Mouse (Mus musculus): Measurements from ENCODE around the gene Polrmt.
"Not testable (repeated sequence)": the region's sequence is repeated elsewhere in the genome, so short reads cannot be mapped to it uniquely, and the experiment has no call there.

Polrmt gene

GRCm38 (mm10) chr10:79709307-79709706, 37.1 kb downstream of the Polrmt start:
- no peak for DNase-seq (ENCODE audit: low spot score in 2 of 2)

GRCm38 (mm10) chr10:79708668-79709067, 37.7 kb downstream of the Polrmt start:
- DNase-seq (ENCODE audit: low spot score in 2 of 2) = no peak

GRCm38 (mm10) chr10:79707759-79708158, 38.6 kb downstream of the Polrmt start:
- DNase-seq (ENCODE audit: low spot score in 2 of 2) = no peak

GRCm38 (mm10) chr10:79707162-79707561, 39.2 kb downstream of the Polrmt start:
- no peak for DNase-seq (ENCODE audit: low spot score in 2 of 2)

GRCm38 (mm10) chr10:79706406-79707094, 39.8 kb downstream of the Polrmt start:
- no peak for DNase-seq (ENCODE audit: low spot score in 2 of 2)

GRCm38 (mm10) chr10:79705951-79706350, 40.4 kb downstream of the Polrmt start:
- no peak for DNase-seq (ENCODE audit: low spot score in 2 of 2)

GRCm38 (mm10) chr10:79704970-79705360, 41.4 kb downstream of the Polrmt start:
- DNase-seq (ENCODE audit: low spot score in 2 of 2) = no peak

- peak; percentile 98 to 99 for DNase-seq (ENCODE audit: low spot score in 2 of 2)
Measured at GRCm38 (mm10) chr10:79704065-79704969, 42.1 kb downstream of the Polrmt start, which contains the start of gene Bsg. Gene Bsg (plus strand): TSS chr10:79704491.

GRCm38 (mm10) chr10:79703541-79703940, 42.8 kb downstream of the Polrmt start:
- DNase-seq (ENCODE audit: low spot score in 2 of 2) = no peak

- DNase-seq (ENCODE audit: low spot score in 2 of 2) = not testable (repeated sequence)
Measured at GRCm38 (mm10) chr10:79702970-79703369, 43.4 kb downstream of the Polrmt start.

GRCm38 (mm10) chr10:79701443-79702129, 44.8 kb downstream of the Polrmt start:
- DNase-seq (ENCODE audit: low spot score in 2 of 2) = no peak

- no peak for DNase-seq (ENCODE audit: low spot score in 2 of 2)
Measured at GRCm38 (mm10) chr10:79700676-79701075, 45.7 kb downstream of the Polrmt start.

GRCm38 (mm10) chr10:79698459-79698858, 47.9 kb downstream of the Polrmt start:
- no peak for DNase-seq (ENCODE audit: low spot score in 2 of 2)

GRCm38 (mm10) chr10:79697916-79698315, 48.5 kb downstream of the Polrmt start:
- DNase-seq (ENCODE audit: low spot score in 2 of 2) = no peak

- DNase-seq (ENCODE audit: low spot score in 2 of 2) = no peak
Measured at GRCm38 (mm10) chr10:79696129-79696651, 50.2 kb downstream of the Polrmt start.

GRCm38 (mm10) chr10:79695231-79696128, 50.9 kb downstream of the Polrmt start:
- peak; percentile 63 to 77 for DNase-seq (ENCODE audit: low spot score in 2 of 2)

GRCm38 (mm10) chr10:79694379-79694655, 52.1 kb downstream of the Polrmt start:
- DNase-seq (ENCODE audit: low spot score in 2 of 2) = no peak

- no peak for DNase-seq (ENCODE audit: low spot score in 2 of 2)
Measured at GRCm38 (mm10) chr10:79693580-79694378, 52.6 kb downstream of the Polrmt start.

- no peak for DNase-seq (ENCODE audit: low spot score in 2 of 2)
Measured at GRCm38 (mm10) chr10:79691986-79692548, 54.3 kb downstream of the Polrmt start.

- DNase-seq (ENCODE audit: low spot score in 2 of 2) = no peak
Measured at GRCm38 (mm10) chr10:79689178-79689577, 57.2 kb downstream of the Polrmt start.
